Comparison of ENCODE assay signal across 28 mouse cellular contexts in the genomic region with DNA sequence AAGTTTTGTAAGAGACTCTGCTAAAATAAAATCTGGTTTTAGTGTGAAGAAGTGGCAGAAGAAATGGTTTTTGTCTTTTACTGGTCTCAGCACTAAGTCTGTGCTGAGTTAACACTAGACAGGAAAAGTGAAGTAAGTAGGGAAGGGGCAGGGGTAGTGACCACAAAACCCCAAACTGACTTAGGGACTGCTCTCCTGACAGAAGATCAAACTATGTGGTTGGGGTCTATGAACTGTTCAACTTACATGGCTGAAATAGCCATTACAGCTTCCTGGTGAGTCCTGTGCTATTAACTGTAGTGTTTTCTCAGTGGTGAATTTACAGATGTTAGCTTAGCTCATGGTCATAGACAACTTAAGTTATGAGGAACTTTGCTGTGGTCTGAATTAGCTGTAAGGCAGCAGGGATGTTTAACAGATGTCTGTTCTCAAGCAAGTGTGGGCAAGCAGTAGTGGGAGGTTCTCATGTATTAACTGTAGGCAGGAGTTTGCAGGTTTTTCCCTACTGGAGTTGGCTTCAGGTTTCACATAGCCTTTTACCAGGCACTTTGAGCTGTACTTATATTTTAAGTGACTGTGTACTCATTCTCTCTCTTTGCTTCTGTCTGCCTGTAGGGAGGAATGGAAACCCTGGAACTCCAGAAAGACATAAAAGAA. TPM values are rescaled to one million over a fixed set of nuclear protein-coding genes. Genes with fewer than 3 reads are reported as not detected.
DNase-seq lines count a peak whose midpoint lies in the region; ATAC-seq and TF ChIP-seq lines count a peak whose summit lies in the region.
"Had no signal": no experiment of that assay in that cellular context is flagged by ENCODE, and none has a peak within 500 bp of the region (broad histone marks: within the 10 kb centered on the region; RNA-seq: fewer than 3 reads in every experiment).

No protein-coding gene starts in this region.

- 0 out of 2 replicates have a peak, but pooled peaks cover 2% of the 10 kb centered on the region for H3K4me1 ChIP-seq in limb, embryonic 14.5 days (ENCODE audit: control insufficient read depth, insufficient read depth, low read length)
- H3K4me1 ChIP-seq in heart, adult 2 months (ENCODE audit: control insufficient read depth, insufficient read depth, low read length), result no peaks in the 10 kb centered on the region
- H3K4me1 ChIP-seq: embryonic facial prominence, embryonic 12.5 days; forebrain, embryonic 15.5 days; heart, embryonic 10.5 days; hindbrain, embryonic 10.5 days; intestine, embryonic 15.5 days; midbrain, embryonic 13.5 days; neural tube, embryonic 12.5 days had no signal

- DNase-seq in frontal cortex, postnatal 10 days (ENCODE audit: low spot score in 2 of 2), result no peak
- peak; percentile 7 for DNase-seq in right cerebral cortex, adult 18-20 months
- no peak for DNase-seq in right cerebral cortex, adult 2 months (ENCODE audit: low spot score in 2 of 2)
- DNase-seq in limb, embryonic 14.5 days (ENCODE audit: low spot score), result peak; percentile 11
- no peak for DNase-seq in neural tube, embryonic 10.5 days (ENCODE audit: extremely low spot score, low spot score)
- DNase-seq in heart, adult 2 months, result no peak
- no peak for DNase-seq in urinary bladder, postnatal 14 days (ENCODE audit: low spot score)
- DNase-seq: adrenal gland, postnatal 36 days; cerebellum, adult 11 months; cerebellum, postnatal 10 days; gastrocnemius, postnatal 25 days; kidney, postnatal 25 days; liver, postnatal 0 days; retina, postnatal 1 day; right cerebral cortex, postnatal 4 days; thymus, postnatal 14 days had no signal

- H3K4me3 ChIP-seq in limb, embryonic 14.5 days (replicated peaks; ENCODE audit: low read length), result no peak overlapping the region
- no peak overlapping the region for H3K4me3 ChIP-seq in heart, adult 2 months
- H3K4me3 ChIP-seq: embryonic facial prominence, embryonic 12.5 days; forebrain, embryonic 15.5 days; heart, embryonic 10.5 days; hindbrain, embryonic 10.5 days; intestine, embryonic 15.5 days; midbrain, embryonic 13.5 days; neural tube, embryonic 12.5 days had no signal

- intact Hi-C loops in heart, adult 2 months (cut with DNase I), result no loop called here

- no peak for TF ChIP-seq POLR2A in limb, embryonic 14.5 days (IDR thresholded peaks at IDR 0.05; ENCODE audit: borderline replicate concordance, extremely low read depth, insufficient read depth, insufficient read length)
- TF ChIP-seq POLR2A in heart, adult 2 months (IDR thresholded peaks at IDR 0.05; ENCODE audit: insufficient read depth, low read depth, low read length), result no peak

- H3K79me2 ChIP-seq in heart, adult 2 months (replicated peaks; ENCODE audit: control insufficient read depth, insufficient read depth, low read length), result no peaks in the 10 kb centered on the region

- H3K27me3 ChIP-seq in limb, embryonic 14.5 days (ENCODE audit: control insufficient read depth, insufficient read depth, low read length), result no peaks in the 10 kb centered on the region
- H3K27me3 ChIP-seq in heart, adult 2 months (ENCODE audit: control insufficient read depth, insufficient read depth, low read length), result no peaks in the 10 kb centered on the region
- H3K27me3 ChIP-seq: embryonic facial prominence, embryonic 12.5 days; forebrain, embryonic 15.5 days; intestine, embryonic 15.5 days; midbrain, embryonic 13.5 days; neural tube, embryonic 12.5 days had no signal

- H3K36me3 ChIP-seq in limb, embryonic 14.5 days (ENCODE audit: control insufficient read depth, insufficient read depth, low read length), result peaks cover 54% of the 10 kb centered on the region
- H3K36me3 ChIP-seq in heart, adult 2 months (ENCODE audit: control insufficient read depth, insufficient read depth, low read length), result peaks cover 10% of the 10 kb centered on the region

- no peak overlapping the region for H3K27ac ChIP-seq in limb, embryonic 14.5 days (replicated peaks; ENCODE audit: low read depth, low read length)
- H3K27ac ChIP-seq in heart, adult 2 months, result no peak overlapping the region
- H3K27ac ChIP-seq: embryonic facial prominence, embryonic 12.5 days; forebrain, embryonic 15.5 days; heart, embryonic 10.5 days; hindbrain, embryonic 10.5 days; intestine, embryonic 15.5 days; midbrain, embryonic 13.5 days; neural tube, embryonic 12.5 days had no signal

- no peak for TF ChIP-seq EP300 in heart, adult 2 months (IDR thresholded peaks at IDR 0.05; ENCODE audit: insufficient read depth, low read depth, low read length)

- ATAC-seq in frontal cortex, adult (ENCODE audit: low TSS enrichment), result peak; percentile 64; the same call in 1 of the 2 replicates
- ATAC-seq in limb, embryonic 14.5 days (ENCODE audit: low FRiP score, low read depth), result no peak
- ATAC-seq: CD4-positive, CD25-positive, alpha-beta regulatory T cell, adult 4 months; forebrain, embryonic 15.5 days; hindbrain, embryonic 16.5 days; intestine, embryonic 15.5 days; liver, postnatal 0 days; lung, postnatal 0 days; midbrain, embryonic 13.5 days had no signal

- H3K9me3 ChIP-seq in limb, embryonic 14.5 days (ENCODE audit: control insufficient read depth, low read length), result 0 out of 2 replicates have a peak, but pooled peaks cover 3% of the 10 kb centered on the region
- H3K9me3 ChIP-seq: forebrain, embryonic 15.5 days; heart, embryonic 10.5 days; intestine, embryonic 15.5 days; midbrain, embryonic 13.5 days; neural tube, embryonic 12.5 days had no signal

- H3K9ac ChIP-seq in limb, embryonic 14.5 days (ENCODE audit: low read depth, low read length, severe bottlenecking), result no peak overlapping the region
- no peak overlapping the region for H3K9ac ChIP-seq in heart, adult 2 months (ENCODE audit: low read depth, low read length)
- H3K9ac ChIP-seq: embryonic facial prominence, embryonic 12.5 days; forebrain, embryonic 15.5 days; intestine, embryonic 15.5 days; liver, postnatal 0 days; midbrain, embryonic 13.5 days; neural tube, embryonic 12.5 days had no signal

- no peak for TF ChIP-seq CTCF in heart, adult 2 months (IDR thresholded peaks at IDR 0.05)

- H3K4me2 ChIP-seq in limb, embryonic 14.5 days (replicated peaks; ENCODE audit: low read depth, low read length, severe bottlenecking), result no peak overlapping the region
- H3K4me2 ChIP-seq: embryonic facial prominence, embryonic 12.5 days; forebrain, embryonic 15.5 days; intestine, embryonic 15.5 days; liver, embryonic 11.5 days; midbrain, embryonic 13.5 days; neural tube, embryonic 12.5 days had no signal

RNA-seq across cellular contexts. Expression of a gene that starts 35.1 kb away (rescaled TPM):
- 43.9 and 51.2 TPM in 2 replicates for polyA plus RNA-seq in limb, embryonic 14.5 days (2012; rRNA removed)
- polyA plus RNA-seq in limb, embryonic 14.5 days (2014; fragmentation: Nextera tagmentation; extraction: Ambion mirVana), result 17.9 and 19.3 TPM in 2 replicates
- 10 to 100 TPM; 38.5 to 41.1 TPM for total RNA-seq in heart, adult 2 months (2021)
- 13.6 and 19.3 TPM in 2 replicates for polyA plus RNA-seq in heart, adult 2 months (2012; rRNA removed)

Comparison
In these comparisons a context has a peak if more than half of its experiments do, and no peak if none do; other contexts are left out.
1. DNase-seq: peak in right cerebral cortex, adult 18-20 months (single experiment) and limb, embryonic 14.5 days (single experiment); none in frontal cortex, postnatal 10 days (0 of 2), right cerebral cortex, adult 2 months (0 of 2), neural tube, embryonic 10.5 days (single experiment), heart, adult 2 months (0 of 2) and urinary bladder, postnatal 14 days (single experiment).